Mouse (Mus musculus): ENCODE data around the gene Slc25a54.

The Slc25a54 gene

DNA sequence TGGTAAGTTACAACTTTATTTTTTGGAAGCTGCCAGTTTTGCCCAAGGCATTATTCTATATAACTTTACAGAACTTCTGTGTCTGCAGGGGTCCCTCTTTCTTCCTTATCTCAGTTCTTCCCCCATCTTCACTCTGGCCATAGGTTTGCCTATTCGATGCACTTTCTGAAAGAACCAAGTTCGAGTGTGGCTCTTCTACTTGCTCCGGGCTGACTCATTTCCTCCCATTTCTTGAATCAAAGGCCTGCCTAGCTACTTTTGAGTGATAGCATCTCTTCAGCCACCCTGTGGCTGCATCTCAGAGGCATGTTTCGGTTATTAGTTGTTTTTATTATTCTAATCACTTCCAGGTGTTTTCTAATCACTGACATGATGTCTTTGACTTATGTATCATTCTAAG is 43.8 kb downstream of the Slc25a54 start:
- no peak for DNase-seq (ENCODE audit: low spot score in 2 of 2)

GRCm38 (mm10) chr3:109125531-109125930 is 45.3 kb downstream of the Slc25a54 start:
- DNase-seq (ENCODE audit: low spot score in 2 of 2) = no peak

DNA sequence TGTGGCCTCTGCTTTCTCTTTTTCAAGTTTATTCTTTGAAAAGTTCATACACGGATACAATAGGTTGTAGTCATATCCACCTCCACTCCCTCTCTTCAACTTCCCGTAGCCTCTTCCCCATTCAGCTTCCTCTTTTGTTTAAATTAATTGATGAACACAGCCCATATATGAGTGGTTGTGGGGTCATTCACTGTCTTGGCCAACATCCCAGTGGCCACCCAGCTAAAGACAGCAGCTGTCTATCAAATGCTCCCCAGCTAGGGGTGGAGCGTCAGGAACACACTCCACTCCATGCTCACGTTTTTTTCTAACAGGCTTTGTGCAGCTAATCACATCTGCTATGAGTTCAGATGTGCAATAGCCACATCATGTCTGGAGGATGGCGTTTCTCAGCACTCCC is 49.5 kb downstream of the Slc25a54 start:
- no peak for DNase-seq (ENCODE audit: low spot score in 2 of 2)

GRCm38 (mm10) chr3:109132966-109133365 is 52.7 kb downstream of the Slc25a54 start:
- DNase-seq (ENCODE audit: low spot score in 2 of 2) = no peak

GRCm38 (mm10) chr3:109134036-109134435 is 53.8 kb downstream of the Slc25a54 start:
- no peak for DNase-seq (ENCODE audit: low spot score in 2 of 2)

DNA sequence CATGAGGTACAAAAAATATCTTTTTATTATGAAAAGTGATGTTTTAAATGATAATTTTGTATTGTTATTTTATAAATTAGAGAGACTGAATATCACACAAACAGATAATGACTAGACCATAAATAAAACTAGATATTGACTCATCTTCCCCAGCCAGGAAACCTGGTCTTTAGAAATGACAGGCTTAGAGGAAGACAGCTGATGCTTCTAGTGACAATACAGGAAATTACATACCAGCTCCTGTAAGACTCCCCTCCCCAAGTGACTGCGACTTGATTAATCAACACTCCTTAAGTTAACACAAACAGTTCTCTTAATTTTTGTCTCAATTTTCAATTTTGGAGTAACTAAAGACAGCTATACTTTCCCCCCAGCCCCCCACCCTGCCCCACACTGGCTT is 55.1 kb downstream of the Slc25a54 start:
- no peak for DNase-seq (ENCODE audit: low spot score in 2 of 2)

GRCm38 (mm10) chr3:109152561-109152960 is 72.3 kb downstream of the Slc25a54 start:
- no peak for DNase-seq (ENCODE audit: low spot score in 2 of 2)

DNA sequence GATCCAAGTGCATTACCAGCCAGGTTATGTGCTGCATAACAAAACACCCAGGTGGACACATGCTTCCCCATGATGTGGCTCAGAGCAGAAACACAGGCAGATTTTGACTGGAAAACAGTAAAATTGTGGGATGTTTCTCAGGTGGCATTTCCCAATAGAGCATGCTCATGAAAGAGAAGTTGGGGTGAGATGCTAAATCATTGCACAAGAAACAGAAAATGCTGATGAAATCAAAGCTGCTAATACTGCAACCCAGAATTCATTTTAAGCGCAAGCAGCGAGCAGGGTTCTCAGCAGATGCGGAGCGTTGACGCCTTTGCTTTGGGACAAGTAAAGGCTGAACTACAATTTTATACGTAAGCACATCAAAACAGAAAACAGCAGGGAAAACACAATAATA is 73.1 kb downstream of the Slc25a54 start:
- DNase-seq (ENCODE audit: low spot score in 2 of 2) = no peak

DNA sequence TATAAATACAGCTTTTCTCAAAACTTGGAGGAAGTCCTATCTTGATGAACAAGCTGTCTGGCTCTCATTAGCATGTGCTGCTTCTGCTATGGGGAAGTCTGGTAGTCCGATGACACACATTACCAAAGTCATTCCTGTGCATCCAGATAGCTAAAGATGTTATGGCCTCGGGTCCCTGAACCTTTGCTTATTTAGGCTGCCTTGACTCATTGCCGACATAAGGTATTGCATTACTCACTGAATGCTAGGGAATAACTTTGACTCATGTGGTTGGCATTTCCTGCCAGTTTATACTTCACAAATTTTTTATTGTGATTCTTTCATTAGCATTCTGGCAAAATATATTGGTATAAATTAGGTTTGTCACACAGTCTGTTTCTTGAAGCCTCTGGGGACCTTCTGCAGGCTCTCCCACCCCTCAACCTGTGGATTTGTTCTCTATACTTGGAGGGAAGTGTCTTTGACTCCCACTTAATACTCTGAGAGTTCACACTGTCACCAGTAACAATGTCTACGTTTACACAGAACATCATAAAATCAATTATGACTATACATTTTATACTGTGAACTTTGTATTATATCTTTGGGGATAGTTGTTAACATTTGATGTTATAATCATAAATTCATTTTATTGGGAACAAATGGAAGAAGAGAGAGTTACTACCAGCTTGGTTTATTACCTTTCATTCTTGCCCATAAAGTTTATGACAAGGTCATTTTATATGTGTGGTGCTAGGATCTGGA is 75.8 kb downstream of the Slc25a54 start:
- DNase-seq (ENCODE audit: low spot score in 2 of 2) = no peak

- no peak for DNase-seq (ENCODE audit: low spot score in 2 of 2)
Observed at GRCm38 (mm10) chr3:109157481-109157880, 77.2 kb downstream of the Slc25a54 start.

DNA sequence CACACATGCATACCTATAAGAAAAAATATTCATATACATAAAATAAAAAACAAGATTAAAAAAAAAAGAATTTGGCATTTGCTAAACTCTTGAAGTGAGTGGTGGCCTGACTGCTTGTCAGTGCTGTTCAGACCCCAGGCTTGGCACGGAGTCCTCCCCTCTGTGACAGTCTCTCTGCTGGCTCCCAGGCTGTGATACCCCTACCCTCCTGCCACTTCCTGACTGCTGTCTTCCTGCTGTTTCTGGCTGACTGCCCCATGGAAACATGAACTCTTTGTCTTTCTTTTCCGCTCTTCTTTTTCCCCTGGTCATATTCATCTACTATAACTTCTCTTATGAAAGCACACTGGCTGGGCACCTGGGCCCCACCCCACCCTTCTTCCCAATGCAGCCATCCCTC is 83.8 kb downstream of the Slc25a54 start:
- DNase-seq (ENCODE audit: low spot score in 2 of 2) = no peak

DNA sequence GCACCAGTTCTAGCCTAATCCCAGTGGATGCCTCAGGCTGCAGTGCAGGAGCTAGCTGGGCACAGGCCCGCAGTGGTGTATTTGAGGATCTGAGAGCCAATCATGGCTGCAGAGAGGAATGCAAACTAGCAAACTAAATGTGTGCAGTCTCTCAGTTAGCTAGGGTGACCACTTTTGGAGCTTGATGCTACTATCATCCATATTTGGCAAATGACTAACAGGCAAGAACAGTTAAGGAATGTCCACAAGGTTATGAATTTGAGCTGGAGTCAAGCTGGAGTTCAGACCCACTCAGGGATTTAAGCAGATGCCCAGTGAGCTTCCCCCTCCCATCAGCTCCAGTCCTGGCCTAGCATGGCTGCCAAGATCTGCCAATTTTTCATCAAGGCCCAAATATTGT is 84.4 kb downstream of the Slc25a54 start:
- no peak for DNase-seq (ENCODE audit: low spot score in 2 of 2)

DNA sequence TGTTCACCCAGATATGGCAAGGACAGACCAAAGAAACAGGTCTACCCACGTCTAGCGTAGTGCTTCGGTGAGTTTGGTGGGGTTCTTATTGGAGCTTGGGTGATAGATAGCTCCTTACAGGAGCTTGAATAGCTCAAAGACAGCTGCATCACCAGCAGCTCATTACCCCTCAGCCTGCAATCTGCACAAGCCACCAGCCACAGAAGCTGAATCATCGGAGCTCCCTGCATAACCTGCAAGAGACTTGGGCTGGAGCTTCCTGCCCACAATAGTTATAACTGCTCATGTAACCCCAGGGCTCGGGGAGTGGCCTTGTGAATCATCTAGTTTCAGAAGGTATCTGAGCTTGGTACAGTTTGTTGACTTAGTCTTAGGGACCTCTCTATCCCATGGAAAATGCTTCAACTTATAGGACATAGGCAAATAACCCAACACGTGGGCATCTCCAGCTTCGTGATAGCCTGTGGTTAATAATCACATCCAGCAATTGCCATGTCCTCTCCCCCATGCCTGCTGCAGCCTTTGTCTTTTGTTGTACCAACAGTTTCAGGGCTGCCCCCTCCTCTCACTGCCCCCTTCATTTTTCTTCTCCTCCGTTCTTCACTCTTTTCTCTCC is 85.1 kb downstream of the Slc25a54 start:
- no peak for DNase-seq (ENCODE audit: low spot score in 2 of 2)

Data from frontal cortex, postnatal 14 days (tissue).